Mouse (Mus musculus) lung, embryonic 16.5 days (tissue): ENCODE data around the gene Gm3376. TPM values are rescaled to one million over a fixed set of nuclear protein-coding genes. Genes with fewer than 3 reads are reported as not detected.
"Not testable (repeated sequence)": the region's sequence is repeated elsewhere in the genome, so short reads cannot be mapped to it uniquely, and the experiment has no call there.

Source experiments
- ATAC-seq: fragments of 200-750 bp; cut with Nextera tagmentation; 2 replicates; pipeline ENCODE4 v1.8.0; 2017; ENCODE audit warnings: low read depth, mild to moderate bottlenecking, moderate library complexity
- H3K27ac ChIP-seq: fragments of 300-500 bp; sonication (generic); 2 replicates; pipeline ENCODE4 v1.5.1; 2014; ENCODE audit warnings: mild to moderate bottlenecking, control low read depth, low read length
- H3K27me3 ChIP-seq: fragments of 300-500 bp; sonication (generic); 2 replicates; pipeline ENCODE4 v1.6.1; 2014; ENCODE audit warnings: low read depth, low read length, mixed read lengths; ENCODE audit not compliant: control insufficient read depth, insufficient read depth
- H3K36me3 ChIP-seq: fragments of 300-500 bp; sonication (generic); 2 replicates; pipeline ENCODE4 v1.6.1; 2014; ENCODE audit warnings: low read length; ENCODE audit not compliant: control insufficient read depth, insufficient read depth
- H3K4me1 ChIP-seq: fragments of 300-500 bp; sonication (generic); replicated peaks from 2 replicates; pipeline ENCODE4 v1.6.1; 2014; ENCODE audit warnings: low read length, mixed read lengths; ENCODE audit not compliant: control insufficient read depth, insufficient read depth
- H3K4me2 ChIP-seq: fragments of 300-500 bp; sonication (generic); 2 replicates; pipeline ENCODE4 v1.6.1; 2014; ENCODE audit warnings: low read depth, low read length, control low read depth
- H3K4me3 ChIP-seq: fragments of 300-500 bp; sonication (generic); 2 replicates; pipeline ENCODE4 v1.5.1; 2014; ENCODE audit warnings: mild to moderate bottlenecking, low read length, control low read depth
- H3K9ac ChIP-seq: fragments of 300-500 bp; sonication (generic); 2 replicates; pipeline ENCODE4 v1.6.1; 2014; ENCODE audit warnings: low read length, control low read depth
- H3K9me3 ChIP-seq: fragments of 300-500 bp; sonication (generic); 2 replicates; pipeline ENCODE4 v1.6.1; 2016; ENCODE audit warnings: low read length; ENCODE audit not compliant: control insufficient read depth
- WGBS: fragments of 180-500 bp; shearing (Covaris S2); extraction: QIAGEN DNeasy Blood & Tissue Kit; methylation state at CpG from one replicate; pipeline ENCODE4 v1.1.7; 2014; 5-methylcytosine and 5-hydroxymethylcytosine counted together
- polyA plus RNA-seq: library from polyadenylated mRNA; unstranded; fragments of >200 nt; fragmentation: Nextera tagmentation; extraction: Ambion mirVana; gene quantifications from 2 replicates; pipeline ENCODE4 v1.2.1, GENCODE M21; 2015

Gene Gm3376
- polyA plus RNA-seq: not detected in 2 replicates

DNA sequence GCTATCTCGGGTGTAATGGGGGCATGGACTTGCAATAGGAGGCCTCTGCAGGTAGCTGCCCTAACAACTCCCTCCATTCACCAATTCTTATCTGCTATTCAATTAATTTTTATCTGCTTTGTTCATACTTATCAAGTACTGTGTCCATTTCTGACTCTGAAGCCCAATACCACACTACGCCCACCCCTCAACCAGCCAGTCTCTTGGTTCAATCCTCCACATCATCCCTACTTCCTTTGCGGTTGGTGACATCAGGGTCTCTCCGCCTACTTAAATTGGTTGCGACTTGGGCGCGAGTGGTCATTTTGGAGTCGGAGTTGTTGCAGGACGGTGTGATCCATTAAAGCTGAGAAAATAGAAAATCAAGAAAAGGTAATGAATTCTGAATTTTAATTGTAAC is at the start of gene Gm3376:
Gm3376 (plus strand) TSS at position 301 of the 400 bp plus-strand sequence.
- ATAC-seq, H3K9ac ChIP-seq, H3K36me3 ChIP-seq, H3K4me1 ChIP-seq, H3K4me3 ChIP-seq, H3K4me2 ChIP-seq, H3K9me3 ChIP-seq, H3K27me3 ChIP-seq, H3K27ac ChIP-seq: not testable (repeated sequence)
- no CpG with 5 or more reads among the region's 9 CpGs for WGBS
